Mouse (Mus musculus) intestine, embryonic 14.5 days (tissue): Measurements from ENCODE around the gene Fance. TPM values are rescaled to one million over a fixed set of nuclear protein-coding genes. Genes with fewer than 3 reads are reported as not detected.
A peak's percentile ranks its signal among the peaks of the same experiment; 100 is the strongest.

Experiments
- ATAC-seq: fragments of 200-750 bp; cut with Nextera tagmentation; replicated peaks from 2 replicates; pipeline ENCODE4 v1.8.0; 2017; ENCODE audit warnings: low read depth, moderate number of reproducible peaks, moderate TSS enrichment, moderate library complexity; ENCODE audit not compliant: low FRiP score, low TSS enrichment
- DNase-seq: peaks from one replicate; pipeline ENCODE4 v3.0.0-alpha.2; 2018; ENCODE audit warnings: low spot score
- H3K27ac ChIP-seq: fragments of 300-500 bp; sonication (generic); 2 replicates; pipeline ENCODE4 v1.5.1; 2014; ENCODE audit warnings: low read depth, mild to moderate bottlenecking, control low read depth
- H3K27me3 ChIP-seq: fragments of 300-500 bp; sonication (generic); replicated peaks from 2 replicates; pipeline ENCODE4 v1.6.1; 2014; ENCODE audit warnings: low read length, control low read depth; ENCODE audit not compliant: control insufficient read depth, insufficient read depth
- H3K36me3 ChIP-seq: fragments of 300-500 bp; sonication (generic); 2 replicates; pipeline ENCODE4 v1.6.1; 2014; ENCODE audit warnings: low read length, control low read depth; ENCODE audit not compliant: control insufficient read depth, insufficient read depth
- H3K4me1 ChIP-seq: fragments of 300-500 bp; sonication (generic); replicated peaks from 2 replicates; pipeline ENCODE4 v1.6.1; 2014; ENCODE audit warnings: low read length, control low read depth, mixed read lengths; ENCODE audit not compliant: control insufficient read depth, insufficient read depth
- H3K4me2 ChIP-seq: fragments of 300-500 bp; sonication (generic); 2 replicates; pipeline ENCODE4 v1.6.1; 2014; ENCODE audit warnings: low read length
- H3K4me3 ChIP-seq: fragments of 300-500 bp; sonication (generic); 2 replicates; pipeline ENCODE4 v1.5.1; 2014; ENCODE audit warnings: low read depth, low read length, control low read depth, mixed read lengths
- H3K9ac ChIP-seq: fragments of 300-500 bp; sonication (generic); 2 replicates; pipeline ENCODE4 v1.6.1; 2014; ENCODE audit warnings: mild to moderate bottlenecking, low read length
- H3K9me3 ChIP-seq: fragments of 300-500 bp; sonication (generic); 2 replicates; pipeline ENCODE4 v1.6.1; 2016; ENCODE audit warnings: low read length, control low read depth; ENCODE audit not compliant: control insufficient read depth
- WGBS: fragments of 180-500 bp; shearing (Covaris S2); extraction: QIAGEN DNeasy Blood & Tissue Kit; methylation state at CpG from one replicate; pipeline ENCODE4 v1.1.7; 2014; 5-methylcytosine and 5-hydroxymethylcytosine counted together
- polyA plus RNA-seq: library from polyadenylated mRNA; unstranded; fragments of >200 nt; fragmentation: Nextera tagmentation; extraction: Ambion mirVana; gene quantifications from 2 replicates; pipeline ENCODE4 v1.2.1, GENCODE M21; 2014

Gene Fance
- polyA plus RNA-seq = 27.3 and 33.7 TPM in 2 replicates

DNA sequence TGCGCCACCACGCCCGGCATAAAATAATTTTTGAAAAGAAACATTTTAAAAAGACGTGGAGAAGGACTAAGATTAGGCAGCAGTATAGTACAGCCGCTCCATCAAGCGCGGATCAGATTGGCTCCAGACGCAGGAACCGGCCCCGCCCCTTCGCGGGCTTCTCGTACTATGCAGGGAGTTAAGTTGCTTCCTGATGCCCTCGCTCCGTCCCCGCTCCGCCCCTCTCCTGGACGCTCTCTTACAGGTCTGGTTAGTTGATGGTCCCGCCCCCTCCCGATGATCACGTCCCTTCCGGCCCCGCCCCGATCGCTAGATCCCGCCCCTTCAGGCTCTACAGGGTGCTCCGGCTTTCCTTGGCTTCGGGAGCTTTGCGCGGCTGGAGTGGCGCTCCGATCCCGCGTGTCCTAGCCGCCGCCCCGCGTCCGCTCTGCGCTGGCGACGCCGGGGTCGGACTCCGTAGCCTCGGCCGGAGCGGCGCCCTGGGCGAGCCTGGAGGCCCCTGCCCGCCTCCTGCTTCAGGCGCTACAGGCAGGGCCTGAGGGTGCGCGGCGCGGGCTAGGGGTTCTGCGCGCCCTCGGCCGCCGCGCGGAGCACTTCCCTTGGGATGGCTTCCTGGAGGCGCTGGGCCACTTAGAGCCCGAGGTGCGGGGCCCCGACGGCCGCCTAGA is at the start of gene Fance:
Gene Fance (plus strand): TSS at position 308 of the 668 bp plus-strand sequence.
- Histone ChIP-seq H3K4me1 (peaks cover 14% of the 10 kb centered on the region; the same call in 1 of the 2 replicates), H3K4me2 (peak within 1 kb of the TSS; percentile 73), H3K36me3 (peaks cover 27% of the 10 kb centered on the region), H3K4me3 (peak within 1 kb of the TSS; percentile 55), H3K9ac (peak within 1 kb of the TSS; percentile 82), H3K9me3 (no peaks in the 10 kb centered on the region), H3K27ac (peak within 1 kb of the TSS; percentile 81), H3K27me3 (no peaks in the 10 kb centered on the region)
- ATAC-seq = peak; percentile 97
- peak; percentile 98 for DNase-seq
- under 1% methylated on average over 66 of the region's 69 CpGs for WGBS

DNA sequence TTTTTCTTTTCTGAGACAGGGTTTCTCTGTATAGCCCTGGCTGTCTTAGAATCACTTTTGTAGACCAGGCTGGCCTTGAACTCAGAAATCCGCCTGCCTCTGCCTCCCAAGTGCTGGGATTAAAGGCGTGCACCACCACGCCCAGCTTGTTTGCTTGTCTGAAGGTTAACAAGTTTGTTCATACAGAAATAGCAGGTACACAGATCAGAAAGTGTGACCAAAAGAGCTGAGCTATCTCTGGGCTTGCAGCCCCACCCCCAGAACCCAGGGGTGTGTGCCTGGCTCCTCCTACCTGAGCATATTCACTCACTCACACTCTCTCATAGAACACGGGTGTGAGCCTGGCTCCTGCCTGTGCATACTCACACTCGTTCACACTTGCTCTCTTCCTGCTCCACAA is 46.1 kb upstream of the Fance start:
- no peaks in the 10 kb centered on the region for H3K9me3 ChIP-seq
- no peak overlapping the region for H3K9ac ChIP-seq
- no peak for ATAC-seq

DNA sequence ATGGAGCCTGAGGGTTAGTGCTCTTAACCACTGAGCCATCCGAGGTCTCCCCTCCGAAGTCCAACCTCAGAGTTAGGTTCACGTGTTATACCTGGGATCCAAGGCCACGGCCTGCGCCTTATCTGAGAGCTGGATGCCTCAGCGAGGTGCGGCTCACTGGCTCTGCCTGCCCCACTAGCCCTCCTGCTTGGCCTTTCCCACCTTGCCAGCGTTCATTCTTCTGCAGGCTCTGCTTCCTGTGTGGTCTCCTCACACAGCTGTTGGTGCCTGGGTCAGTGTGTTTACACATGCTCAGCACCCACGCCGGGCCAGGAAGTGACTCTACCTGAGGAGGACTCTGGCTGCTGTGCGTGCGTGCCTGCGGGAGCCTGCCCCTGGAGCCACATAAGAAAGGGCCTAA is 43.2 kb upstream of the Fance start:
- Histone ChIP-seq H3K27me3 (no peaks in the 10 kb centered on the region), H3K36me3 (no peaks in the 10 kb centered on the region), H3K9ac (no peak overlapping the region), H3K4me2 (no peak overlapping the region), H3K9me3 (no peaks in the 10 kb centered on the region), H3K4me1 (peaks cover 13% of the 10 kb centered on the region), H3K27ac (peak overlapping the region; percentile 64; the same call in 1 of the 2 replicates), H3K4me3 (no peak overlapping the region)
- no peak for DNase-seq
- 37% methylated on average over 13 of the region's 13 CpGs for WGBS
- ATAC-seq = peak; percentile 42

More for the DNA sequence above, 46.1 kb upstream of the Fance start:
- H3K4me3 ChIP-seq = no peak overlapping the region
- DNase-seq = no peak
- peaks cover 30% of the 10 kb centered on the region for H3K4me1 ChIP-seq
- H3K27me3 ChIP-seq = no peaks in the 10 kb centered on the region
- H3K4me2 ChIP-seq = no peak overlapping the region
- 80% methylated on average over 5 of the region's 5 CpGs for WGBS
- no peak overlapping the region for H3K27ac ChIP-seq
- no peaks in the 10 kb centered on the region for H3K36me3 ChIP-seq

DNA sequence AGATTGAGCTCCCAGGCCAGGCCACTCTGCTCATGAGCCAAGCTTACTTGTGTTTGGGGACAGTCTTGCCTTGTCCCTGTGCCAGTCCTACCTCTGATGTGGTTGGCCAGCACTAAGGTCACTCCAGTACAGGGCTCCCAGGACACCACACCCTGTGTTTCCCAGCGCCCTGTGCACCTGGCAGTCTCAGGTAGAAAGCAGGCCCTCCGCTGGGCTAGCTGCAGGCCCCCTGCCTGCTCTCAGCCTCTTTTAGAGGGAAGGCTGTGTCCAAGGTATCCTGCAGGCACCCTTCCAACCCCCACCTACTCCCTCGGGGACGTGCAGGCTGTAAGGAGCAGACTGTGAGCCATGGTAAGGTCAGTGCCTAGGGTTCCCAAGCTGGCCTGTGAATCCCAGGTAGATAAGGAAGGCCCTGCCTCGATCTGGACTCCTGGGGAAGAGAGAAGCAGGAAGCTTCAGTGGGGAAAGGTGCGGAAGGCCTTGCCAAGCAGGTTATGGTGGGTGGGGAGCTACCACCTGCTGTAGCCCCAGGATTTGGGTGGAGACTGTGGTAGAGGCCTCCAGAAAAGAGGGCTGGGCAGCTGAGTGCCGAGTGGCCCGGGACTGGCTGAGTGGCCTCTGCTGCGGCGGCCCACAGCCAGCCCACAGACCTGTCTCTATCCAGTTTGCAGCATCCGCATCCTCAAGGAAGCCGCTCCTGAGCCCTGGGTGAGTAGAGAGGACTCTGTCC is 41.6 kb upstream of the Fance start:
- H3K4me3 ChIP-seq = no peak overlapping the region
- no peak overlapping the region for H3K9ac ChIP-seq
- 78% methylated on average over 12 of the region's 12 CpGs for WGBS

DNA sequence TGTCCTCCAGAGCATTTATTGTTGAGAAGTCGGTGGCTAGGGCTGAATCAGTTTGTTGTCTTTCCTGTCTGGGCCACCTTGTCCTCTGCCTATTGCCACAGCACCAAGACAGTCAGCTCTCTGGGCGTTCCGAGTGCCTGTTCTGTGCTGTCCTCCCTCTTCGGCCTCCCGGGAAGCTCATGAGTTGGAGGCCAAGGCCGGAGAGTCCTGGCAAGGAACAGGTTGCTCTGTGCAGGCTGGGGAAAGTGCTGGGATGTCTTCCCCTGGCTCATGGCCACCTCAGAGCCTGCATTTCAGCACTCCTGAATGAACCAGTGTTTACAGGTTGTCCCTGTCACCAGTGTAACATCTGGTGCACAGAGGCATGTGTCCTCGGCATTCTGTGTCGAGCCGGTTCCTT is 41.0 kb upstream of the Fance start:
- Histone ChIP-seq H3K27ac (peak overlapping the region; percentile 29), H3K4me2 (peak overlapping the region; percentile 18), H3K36me3 (no peaks in the 10 kb centered on the region), H3K4me3 (0 out of 2 replicates have a peak overlapping the region, but pooled peaks have one; percentile 4), H3K4me1 (peaks cover 12% of the 10 kb centered on the region), H3K27me3 (no peaks in the 10 kb centered on the region), H3K9me3 (no peaks in the 10 kb centered on the region), H3K9ac (no peak overlapping the region)
- WGBS = 77% methylated on average over 9 of the region's 9 CpGs
- DNase-seq (no peak), ATAC-seq (no peak)

More for the DNA sequence above, 41.6 kb upstream of the Fance start:
- no peaks in the 10 kb centered on the region for H3K27me3 ChIP-seq
- H3K9me3 ChIP-seq = no peaks in the 10 kb centered on the region
- no peaks in the 10 kb centered on the region for H3K36me3 ChIP-seq
- peak; percentile 61 for ATAC-seq
- peaks cover 9% of the 10 kb centered on the region for H3K4me1 ChIP-seq
- H3K27ac ChIP-seq = peak overlapping the region; percentile 29
- DNase-seq = peak; percentile 67
- H3K4me2 ChIP-seq = peak overlapping the region; percentile 18; the same call in 1 of the 2 replicates

DNA sequence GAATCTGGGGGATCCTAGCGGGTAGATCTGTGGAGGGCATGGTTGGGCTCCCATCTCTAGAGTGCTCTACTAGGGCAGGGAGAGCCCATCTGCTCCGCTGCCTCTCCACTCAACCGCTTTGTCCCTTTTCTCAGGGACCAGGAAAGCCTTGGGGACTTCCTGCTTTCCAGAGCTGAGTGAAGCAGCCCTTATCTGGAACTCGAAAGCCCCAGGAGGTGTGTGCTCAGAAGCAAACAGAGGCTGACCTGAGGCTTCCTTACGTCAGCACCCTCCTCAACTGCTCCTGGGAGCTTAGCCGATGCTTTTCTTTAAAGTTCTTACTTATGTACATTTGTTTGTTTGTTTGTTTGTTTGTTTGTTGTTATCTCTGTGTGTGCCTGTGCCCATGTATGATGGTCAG is 40.5 kb upstream of the Fance start:
- no peaks in the 10 kb centered on the region for H3K9me3 ChIP-seq
- H3K9ac ChIP-seq = no peak overlapping the region; the same call in 1 of the 2 replicates
- DNase-seq (no peak), ATAC-seq (no peak)
- no peaks in the 10 kb centered on the region for H3K27me3 ChIP-seq
- WGBS = 80% methylated on average over 6 of the region's 6 CpGs
- no peaks in the 10 kb centered on the region for H3K36me3 ChIP-seq
- peaks cover 15% of the 10 kb centered on the region for H3K4me1 ChIP-seq
- 0 out of 2 replicates have a peak overlapping the region, but pooled peaks have one; percentile 4 for H3K4me3 ChIP-seq
- H3K27ac ChIP-seq = peak overlapping the region; percentile 29
- H3K4me2 ChIP-seq = peak overlapping the region; percentile 18

DNA sequence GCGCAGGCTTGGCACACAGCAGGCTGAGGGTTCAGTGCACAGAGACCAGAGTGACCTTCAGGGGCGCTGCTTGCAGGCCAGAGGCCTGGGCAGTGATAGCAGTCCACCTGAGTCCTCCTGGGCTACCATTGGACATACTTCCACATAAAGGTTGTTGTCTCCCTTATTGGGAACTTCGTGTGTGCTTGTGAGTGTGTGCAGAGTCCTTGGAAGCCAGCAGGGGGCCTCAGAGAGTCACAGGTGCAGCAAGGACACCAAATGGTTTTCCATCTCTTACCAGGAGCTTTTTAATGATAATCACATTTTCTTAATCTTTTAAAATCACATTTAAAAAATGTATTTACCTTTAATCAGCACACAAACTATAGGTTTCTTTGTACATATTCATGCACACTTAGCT is 38.6 kb upstream of the Fance start:
- Histone ChIP-seq H3K9ac (no peak overlapping the region), H3K27me3 (no peaks in the 10 kb centered on the region), H3K9me3 (no peaks in the 10 kb centered on the region), H3K4me1 (peaks cover 22% of the 10 kb centered on the region), H3K27ac (no peak overlapping the region), H3K36me3 (no peaks in the 10 kb centered on the region), H3K4me2 (no peak overlapping the region), H3K4me3 (no peak overlapping the region)
- ATAC-seq (no peak), DNase-seq (no peak)
- 74% methylated on average over 3 of the region's 3 CpGs for WGBS

DNA sequence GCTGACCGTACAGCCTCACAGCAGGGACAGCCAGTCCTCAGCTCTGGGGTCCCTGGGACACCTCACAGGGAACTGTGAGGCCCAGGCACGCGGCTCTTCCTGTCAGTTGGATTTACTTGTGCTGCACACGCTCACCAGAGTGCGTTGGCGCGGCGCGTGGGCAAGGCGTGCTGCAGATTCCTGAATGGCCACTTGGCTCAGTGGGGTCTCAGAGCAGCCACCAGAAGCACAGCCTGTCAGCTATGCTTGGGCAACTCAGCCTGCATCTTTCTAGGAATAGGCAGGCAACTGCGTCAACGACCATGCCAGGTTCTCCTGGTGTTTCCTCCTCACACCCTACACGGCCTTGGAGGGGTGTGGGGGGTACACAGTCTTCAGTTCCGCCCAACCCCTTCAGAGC is 36.1 kb upstream of the Fance start:
- WGBS = 77% methylated on average over 14 of the region's 14 CpGs
- H3K36me3 ChIP-seq = no peaks in the 10 kb centered on the region
- ATAC-seq (no peak), DNase-seq (no peak)
- peaks cover 25% of the 10 kb centered on the region for H3K4me1 ChIP-seq
- H3K4me2 ChIP-seq = no peak overlapping the region
- no peaks in the 10 kb centered on the region for H3K27me3 ChIP-seq
- no peak overlapping the region for H3K27ac ChIP-seq
- no peak overlapping the region for H3K9ac ChIP-seq
- no peak overlapping the region for H3K4me3 ChIP-seq
- no peaks in the 10 kb centered on the region for H3K9me3 ChIP-seq
